Mouse (Mus musculus): ENCODE data around the gene Srms.
A peak's percentile ranks its signal among the peaks of the same experiment; 100 is the strongest.
"Not testable (repeated sequence)": the region's sequence is repeated elsewhere in the genome, so short reads cannot be mapped to it uniquely, and the experiment has no call there.

The Srms gene

DNA sequence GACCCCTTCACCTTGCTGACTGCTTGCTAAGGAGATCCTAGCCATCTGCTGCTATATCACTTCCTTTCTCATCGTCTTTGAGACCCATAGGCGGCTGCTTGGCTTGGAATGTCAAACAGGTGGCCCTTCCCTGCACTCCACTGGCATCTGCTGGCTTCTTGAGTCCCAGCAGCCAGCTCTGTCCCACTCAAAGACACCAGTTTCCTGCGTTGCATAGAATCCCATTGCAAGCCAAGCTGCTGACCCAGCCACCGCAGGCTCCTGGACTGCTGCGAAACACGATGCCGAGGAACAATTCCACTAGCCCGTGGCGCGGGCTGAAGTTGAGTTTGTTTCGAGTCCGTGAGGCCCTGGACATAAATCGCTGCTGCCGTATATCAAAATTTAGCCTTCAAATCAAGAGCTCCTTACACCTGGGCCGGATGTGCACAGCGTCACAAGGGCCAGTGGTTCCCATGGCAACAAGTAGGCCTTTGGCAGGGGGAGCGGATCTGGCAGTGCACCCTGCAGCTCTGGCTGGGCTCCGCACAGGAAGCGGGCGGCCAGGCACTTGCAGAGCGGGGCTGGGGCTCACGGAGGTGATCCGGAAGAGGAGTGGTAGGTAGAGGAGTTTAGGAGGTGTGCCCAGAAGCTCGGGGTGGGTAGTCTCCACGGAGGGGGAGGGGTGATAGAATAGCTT is 6.7 kb upstream of the Srms start, which contains the start of gene Fndc11:
Fndc11 (plus strand) TSS at position 476 of the 679 bp plus-strand sequence.
- DNase-seq (ENCODE audit: low spot score): peak; percentile 87

DNA sequence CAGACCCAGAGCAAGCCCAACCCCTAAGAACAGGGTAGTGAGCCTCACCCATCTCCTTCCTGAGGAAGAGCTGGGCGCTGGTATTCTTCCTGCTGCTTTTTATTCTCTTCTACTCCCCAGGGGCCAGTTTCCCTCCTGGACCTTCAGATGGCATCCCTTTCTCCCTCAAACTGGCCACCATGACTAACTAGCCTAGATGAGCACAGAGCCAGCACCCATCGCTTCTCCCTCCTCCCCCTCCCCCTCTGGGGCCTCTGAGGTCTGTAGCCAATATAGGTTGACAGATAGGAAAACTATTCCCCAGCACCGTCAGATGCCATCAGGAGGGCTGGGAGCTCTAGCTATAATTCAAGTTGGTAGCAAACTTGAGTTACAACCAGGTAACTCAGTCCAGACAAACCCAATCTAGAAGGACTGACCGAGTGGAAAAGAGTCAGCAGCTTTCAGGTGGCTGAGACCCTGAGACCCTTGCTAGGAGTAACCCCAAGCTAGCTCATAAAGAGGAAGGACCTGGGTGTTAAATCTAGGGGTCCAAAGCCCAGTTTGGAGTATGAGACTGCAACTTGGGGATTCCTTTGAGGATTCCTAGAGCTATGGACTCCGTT is 6.0 kb upstream of the Srms start:
- DNase-seq (ENCODE audit: low spot score): no peak

DNA sequence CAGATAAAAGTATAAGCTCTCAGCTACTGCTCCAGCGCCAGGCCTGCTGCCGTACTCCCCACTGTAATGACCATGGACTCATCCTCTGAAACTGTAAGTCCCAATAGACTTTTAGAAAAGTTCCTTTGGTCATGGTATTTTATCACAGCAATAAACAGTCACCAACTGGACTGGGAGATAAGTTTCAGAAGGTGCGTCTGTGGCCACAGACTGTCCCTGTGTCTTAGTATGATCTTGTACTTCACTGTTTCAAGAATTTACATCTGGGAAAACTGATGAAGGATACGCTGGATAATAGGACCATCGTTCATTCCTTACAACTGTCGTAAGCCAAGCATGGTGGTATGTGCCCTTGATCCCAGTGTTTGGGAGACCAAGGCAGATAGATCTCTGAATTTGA is 3.1 kb upstream of the Srms start:
- no peak for DNase-seq (ENCODE audit: low spot score)

DNA sequence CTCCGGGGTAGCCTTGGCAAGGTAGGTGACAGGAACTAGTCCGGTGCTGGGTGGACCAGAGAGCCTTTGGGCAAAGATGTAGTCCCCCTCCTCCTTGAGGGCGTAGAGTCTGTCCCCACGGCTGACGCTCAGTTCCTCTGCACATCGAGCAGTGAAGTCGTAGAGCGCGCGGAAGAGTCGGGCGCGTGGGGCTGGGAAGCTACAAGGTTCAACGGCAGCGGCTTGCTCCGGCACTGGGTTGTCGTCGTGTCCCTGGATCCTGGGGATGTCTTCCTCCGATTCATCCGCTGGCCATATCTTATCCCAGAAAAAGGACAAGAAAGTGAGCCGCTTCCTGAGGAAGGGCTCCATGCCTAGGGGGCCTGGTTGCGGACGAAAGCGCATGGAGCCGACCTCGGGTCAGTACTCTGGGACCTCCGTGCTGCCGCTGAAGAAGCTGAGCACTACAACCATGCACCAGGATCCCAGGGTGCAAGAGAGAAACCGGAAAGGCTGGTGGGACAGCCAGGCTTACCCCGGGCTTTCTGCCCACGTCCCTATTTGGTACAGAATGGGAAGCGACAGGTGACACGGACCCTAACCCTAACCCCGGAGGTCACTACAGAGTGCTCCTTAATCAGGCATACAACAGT is 480 bp downstream of the Srms start:
- DNase-seq (ENCODE audit: low spot score): peak; percentile 32

DNA sequence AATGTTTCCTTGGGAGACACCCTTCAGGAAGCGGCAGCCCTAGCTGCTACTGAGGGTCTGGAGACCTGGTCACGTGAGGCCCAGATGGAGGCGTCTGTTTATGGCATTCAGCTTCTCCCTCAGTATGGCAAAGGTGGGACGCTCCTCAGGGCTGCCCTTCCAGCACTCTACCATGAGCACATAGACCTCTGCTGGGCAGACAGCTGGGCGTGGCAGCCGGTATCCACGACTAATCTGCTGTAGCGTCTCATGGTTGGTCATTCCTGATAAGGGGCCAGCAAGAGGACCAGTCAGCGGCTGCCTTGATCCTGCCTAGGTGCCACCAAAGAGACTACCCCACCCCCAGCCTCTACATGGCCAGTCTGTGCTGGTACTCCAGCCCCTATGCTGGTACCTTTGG is 6.9 kb downstream of the Srms start:
- no peak for DNase-seq (ENCODE audit: low spot score)

DNA sequence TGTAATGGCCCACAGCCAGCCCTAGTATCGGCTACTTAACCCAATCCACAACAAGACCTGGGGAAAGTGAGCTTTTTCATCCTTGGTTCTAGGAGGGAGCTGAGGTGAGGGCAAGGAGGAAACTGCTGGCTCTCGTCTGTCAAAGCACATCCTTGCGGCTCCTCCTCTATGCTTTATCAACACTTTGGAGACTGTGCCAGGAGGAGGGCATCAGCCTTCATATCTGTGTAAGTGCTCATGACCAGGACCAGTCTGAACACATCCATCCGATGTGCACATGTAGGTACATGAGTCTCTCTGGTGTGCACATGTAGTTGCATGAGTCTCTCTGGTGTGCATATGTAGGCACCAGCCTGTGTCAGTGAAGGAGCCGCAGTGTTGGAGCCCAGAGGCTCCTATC is 7.3 kb downstream of the Srms start:
- DNase-seq (ENCODE audit: low spot score): no peak

DNA sequence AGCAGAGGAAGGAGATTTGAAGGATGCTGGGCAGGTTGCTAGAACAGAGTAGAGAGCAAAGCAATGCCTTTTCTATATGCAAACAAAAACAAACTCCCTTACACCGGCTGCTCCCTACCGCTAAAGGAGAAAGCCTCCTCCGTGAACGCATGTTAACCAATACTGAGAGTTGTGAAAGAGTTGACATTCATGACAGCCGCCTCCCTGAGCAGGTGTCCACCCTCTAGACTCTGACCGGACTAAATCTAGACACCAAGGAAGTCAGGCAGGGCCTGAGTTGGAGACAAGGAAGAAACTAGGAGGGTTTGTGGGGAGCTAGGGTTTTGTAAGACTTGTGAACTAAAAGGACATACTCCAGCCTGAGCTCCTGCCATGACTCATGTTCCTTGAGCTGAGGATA is 10.1 kb downstream of the Srms start:
- no peak for DNase-seq (ENCODE audit: low spot score)

DNA sequence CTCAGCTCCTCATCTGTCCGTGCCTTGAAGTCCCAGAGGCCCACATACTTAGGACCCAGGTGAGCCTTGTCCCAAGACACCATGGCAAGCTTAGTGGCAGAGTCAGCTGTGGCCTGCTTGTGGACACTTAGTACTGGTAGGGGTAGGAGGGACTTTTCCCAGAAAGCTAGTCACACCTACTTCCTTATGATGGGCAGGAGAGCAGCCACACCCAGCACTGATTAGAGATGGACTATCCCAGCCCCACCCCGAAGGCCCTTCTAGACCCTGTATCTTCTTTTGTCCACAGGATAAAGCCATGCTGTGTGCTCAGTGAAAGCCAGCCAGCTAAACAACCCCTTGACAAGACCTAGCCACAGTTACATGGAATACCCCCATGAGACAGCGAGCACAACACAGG is 10.6 kb downstream of the Srms start, which contains the start of gene Ptk6:
Ptk6 (minus strand) TSS at position 368 of the 400 bp plus-strand sequence.
- no peak for DNase-seq (ENCODE audit: low spot score)

DNA sequence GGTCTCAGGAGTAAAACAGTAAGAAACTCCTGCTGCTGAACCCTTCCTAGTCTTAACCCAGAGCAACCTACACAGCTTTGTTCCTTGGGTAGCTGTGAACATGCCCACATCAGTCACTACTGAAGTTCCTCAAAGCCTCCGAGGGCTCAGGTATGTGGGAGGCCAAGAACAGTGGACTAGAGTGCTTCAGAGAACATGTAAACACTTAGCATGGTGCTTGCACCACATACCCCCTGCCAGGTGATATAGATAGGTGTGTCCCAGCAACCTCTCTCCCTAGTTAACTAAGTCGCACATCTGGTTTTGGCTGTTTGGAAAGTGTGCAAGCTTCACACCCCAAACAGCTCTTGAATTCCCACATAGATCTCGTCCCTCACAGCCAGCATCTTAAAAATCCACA is 11.4 kb downstream of the Srms start:
- no peak for DNase-seq (ENCODE audit: low spot score)

DNA sequence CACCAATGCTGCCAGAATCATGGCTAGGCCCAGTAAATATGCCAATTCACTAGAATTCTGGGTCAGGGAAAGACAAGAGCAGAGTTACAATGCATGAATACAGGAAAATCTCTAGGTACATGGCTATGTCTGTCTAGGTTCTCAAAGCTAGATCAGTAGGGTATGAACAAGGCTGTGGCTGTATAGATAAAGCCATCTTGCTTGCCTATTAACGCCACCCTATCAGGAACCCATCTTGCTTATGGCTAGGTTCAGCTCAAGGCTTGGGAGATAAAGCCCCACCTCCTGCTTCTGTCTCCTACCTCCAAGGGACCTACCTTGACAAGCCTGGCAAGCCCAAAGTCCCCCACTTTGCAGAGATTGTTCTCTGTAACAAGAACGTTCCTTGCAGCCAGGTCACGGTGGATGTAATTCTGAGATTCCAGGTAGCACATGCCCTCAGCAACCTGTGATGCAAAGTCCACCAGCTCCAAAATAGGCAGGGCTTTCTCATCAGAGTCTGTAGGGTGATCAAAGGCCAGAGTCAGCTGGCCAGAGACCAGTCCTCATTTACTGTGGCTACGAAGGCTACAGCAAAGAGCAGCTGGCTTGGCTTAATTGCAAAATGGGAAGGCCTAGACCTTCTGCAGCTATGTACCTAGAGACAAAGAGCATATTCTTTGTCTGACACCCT is 16.2 kb downstream of the Srms start:
- DNase-seq (ENCODE audit: low spot score): no peak

DNA sequence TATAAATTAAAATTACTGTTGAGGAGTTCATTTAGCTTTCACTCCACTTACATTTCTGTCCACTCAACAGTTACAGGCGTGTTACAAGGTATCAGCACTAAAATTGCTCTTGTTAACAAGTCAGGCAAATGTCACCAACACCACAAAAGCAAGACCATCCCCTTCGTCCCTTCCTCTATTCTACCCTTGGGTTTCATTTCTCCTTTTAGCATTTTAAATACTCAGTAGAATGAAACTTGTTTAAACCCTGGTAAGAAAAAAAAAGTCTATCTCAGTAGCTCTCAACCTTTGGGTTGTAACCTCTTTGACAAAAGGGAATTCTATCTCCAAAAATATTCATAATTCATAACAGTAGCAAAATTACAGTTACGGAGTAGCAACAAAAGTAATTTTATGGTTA is 19.9 kb downstream of the Srms start:
- no peak for DNase-seq (ENCODE audit: low spot score)

DNA sequence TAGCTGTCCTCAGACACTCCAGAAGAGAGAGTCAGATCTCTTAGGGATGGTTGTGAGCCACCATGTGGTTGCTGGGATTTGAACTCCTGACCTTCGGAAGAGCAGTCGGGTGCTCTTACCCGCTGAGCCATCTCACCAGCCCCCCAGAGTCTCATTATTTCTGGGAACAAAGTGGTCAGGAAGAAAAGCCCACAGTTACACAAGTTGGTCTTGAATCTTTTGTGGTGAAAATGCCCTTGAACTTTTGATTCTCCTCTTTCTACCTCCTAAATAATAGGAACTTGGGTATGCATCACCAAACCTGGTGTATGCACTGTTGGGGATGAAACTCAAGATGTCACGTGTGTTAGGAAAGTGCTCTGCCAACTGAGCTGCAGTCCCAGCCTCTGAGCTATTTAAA is 21.0 kb downstream of the Srms start:
- DNase-seq (ENCODE audit: low spot score): no peak

DNA sequence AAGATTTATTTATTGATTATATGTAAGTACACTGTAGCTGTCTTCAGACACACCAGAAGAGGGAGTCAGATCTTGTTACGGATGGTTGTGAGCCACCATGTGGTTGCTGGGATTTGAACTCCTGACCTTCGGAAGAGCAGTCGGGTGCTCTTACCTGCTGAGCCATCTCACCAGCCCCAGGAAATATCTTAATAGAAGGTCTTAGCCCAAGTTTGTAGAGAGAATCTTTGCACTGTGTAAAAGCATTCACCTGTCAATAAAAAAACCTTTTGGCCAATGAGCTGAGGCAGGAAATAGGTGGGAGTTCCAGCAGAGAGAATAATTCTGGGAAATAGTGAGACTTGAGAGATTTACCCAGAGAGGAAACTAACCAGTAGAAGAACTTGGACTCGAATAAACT is 21.6 kb downstream of the Srms start:
- not testable (repeated sequence) for DNase-seq (ENCODE audit: low spot score)

DNA sequence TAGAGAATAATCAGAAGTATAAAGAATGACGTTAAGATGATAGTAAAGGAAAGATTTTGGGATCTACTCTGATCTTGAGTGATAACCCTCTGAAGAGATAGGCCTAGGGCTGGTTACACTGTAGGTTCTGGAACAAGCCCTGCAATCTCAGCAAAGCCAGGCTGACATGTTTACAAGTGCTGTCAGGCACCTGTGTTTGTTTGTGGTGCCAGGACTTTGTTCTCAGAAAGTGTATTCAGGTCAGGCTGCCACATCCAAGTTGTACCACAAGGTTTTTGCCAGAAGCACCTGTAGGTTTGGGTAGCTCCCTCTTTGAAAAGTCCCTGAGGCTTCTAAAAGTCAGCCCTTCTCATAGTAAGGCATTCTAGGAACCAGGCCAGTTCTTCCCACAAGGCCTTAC is 23.7 kb downstream of the Srms start:
- no peak for DNase-seq (ENCODE audit: low spot score)

DNA sequence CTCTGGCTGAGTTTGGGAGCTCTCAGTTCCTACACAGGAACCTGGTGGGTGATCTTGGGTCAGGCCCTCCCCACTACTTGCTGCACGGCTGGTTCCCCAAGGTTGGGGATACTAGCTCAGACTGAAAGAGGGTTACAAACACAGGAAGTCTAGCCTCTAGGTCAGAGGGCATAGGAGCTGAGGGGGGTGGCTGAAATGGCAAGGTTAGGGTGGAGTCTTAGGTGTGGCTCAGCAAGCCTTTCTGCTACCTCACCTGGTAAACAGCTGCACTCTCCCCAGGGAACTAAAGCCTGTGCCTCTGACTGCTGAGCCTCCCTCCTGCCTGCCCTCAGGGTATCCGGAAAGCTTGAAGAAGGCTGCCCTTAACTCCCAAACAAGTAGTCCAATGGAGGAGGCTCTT is 24.3 kb downstream of the Srms start:
- DNase-seq (ENCODE audit: low spot score): peak; percentile 9

DNA sequence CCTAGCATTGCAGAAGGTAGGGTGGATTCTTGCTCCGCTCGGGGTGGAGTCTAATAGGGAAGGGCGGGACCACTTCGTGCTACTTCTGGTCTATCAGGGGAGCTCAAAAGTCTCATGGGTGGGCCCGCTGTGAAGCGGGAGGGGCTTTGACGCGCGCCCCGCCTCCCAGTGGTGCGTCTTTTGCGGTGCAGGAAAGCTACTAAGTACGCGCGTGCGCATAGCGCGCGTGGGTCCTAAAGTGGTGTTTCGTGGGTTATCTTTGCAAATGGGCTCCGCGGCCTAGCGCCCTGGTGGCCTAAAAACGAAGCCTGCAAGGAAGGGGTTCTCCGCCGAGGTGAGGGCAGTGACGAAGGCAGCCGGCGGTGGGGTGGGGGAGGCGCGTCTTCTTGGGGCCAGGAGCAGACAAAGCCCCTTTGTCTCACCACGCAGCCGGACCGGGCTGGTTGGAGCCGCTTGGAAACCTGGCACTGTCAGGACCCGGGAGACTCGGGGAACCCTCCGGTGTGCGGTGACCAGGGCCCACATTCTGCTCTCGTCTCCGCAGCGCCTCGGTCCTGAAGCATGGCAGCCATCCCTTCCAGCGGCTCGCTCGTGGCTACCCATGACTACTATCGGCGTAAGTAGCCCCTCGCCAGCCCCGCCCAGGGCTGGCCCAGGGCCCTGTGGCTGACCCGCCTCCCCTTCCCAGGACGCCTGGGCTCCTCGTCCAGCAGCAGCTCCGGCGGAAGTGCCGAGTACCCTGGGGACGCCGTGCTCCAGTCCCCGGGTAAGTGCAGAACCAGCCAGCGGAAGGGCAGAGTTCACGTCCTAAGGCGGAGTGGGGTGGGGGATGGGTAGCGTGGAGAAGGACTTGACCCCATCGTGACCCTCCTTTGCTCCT is 25.6 kb downstream of the Srms start, which contains the start of gene Ppdpf:
Ppdpf (plus strand) TSS at position 127 of the 880 bp plus-strand sequence.
- DNase-seq (ENCODE audit: low spot score): peak; percentile 94

DNA sequence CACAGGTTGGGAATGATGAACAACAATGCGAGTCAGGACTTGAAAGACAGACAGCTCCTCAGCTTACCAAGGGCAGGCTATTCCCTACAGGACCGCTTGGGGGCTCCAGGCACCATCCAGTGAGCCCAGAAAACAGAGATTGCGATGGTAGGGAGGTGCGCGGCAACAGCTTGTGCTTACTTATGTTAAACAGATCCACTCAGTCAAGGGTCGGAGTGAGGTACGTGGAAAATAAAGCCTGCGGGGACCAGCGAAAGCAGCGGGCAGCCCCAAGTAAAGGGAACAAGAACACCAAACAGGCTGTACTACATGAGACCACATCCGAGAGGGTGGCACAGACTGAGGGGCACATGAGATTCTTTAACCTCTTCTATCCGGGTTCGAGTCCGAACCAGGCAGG is 26.4 kb downstream of the Srms start:
- peak; percentile 96 for DNase-seq (ENCODE audit: low spot score)

DNA sequence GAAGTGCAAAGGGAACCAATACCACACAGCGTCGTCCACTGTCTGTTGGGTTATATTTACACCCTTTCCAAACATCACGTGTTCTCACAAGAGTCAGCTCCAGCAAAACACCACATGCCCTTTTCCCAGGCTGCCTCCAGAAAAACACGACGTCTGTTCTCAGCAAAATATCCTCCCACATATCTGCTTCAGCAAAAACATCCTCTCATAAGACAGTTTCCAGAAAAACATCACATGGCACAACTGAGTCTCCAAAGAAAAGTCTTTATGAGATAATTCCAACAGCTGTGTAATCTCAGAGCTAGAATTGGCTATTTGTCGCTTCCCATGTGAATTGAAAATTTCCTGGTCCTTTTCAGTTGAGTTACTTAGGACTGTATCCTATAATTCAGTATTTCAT is 32.1 kb downstream of the Srms start:
- DNase-seq (ENCODE audit: low spot score): no peak

DNA sequence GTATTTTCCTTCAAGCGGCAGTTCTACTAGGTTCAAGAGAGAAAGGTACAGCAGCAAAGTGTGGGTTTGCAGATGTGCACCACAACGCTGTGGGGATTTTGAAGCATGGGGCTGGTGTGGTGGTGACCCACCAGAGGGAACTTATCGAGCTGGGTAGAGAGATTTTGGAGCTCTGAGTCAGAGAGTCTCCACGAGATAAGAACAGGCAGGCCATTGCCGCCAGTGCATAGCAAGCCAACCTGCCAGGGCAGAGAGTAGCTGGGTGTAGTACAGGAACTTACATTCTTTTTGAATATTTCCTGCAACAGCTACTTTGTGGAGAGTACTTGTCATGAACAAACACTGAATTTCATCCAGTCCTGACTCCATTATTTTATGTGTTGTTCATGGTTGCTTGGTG is 34.5 kb downstream of the Srms start:
- no peak for DNase-seq (ENCODE audit: low spot score)

DNA sequence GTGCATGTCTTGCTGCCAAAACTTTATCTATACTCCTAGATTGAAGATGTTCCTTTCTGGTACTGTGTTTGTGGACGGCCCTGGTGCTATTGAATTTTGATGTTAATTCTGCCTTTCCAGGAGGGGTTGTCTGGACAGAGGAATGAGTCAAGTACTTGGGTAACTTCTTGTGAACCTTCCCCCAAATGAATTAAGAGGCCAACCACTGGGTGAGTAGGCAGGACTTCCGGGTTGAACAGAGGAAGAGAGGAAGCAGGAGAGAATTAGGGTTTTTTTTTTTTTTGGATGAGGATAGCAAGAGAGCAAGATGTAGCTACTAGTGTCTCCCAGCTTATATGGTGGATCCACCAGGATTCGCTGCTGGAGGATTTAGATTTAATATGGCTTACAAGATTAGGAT is 35.0 kb downstream of the Srms start:
- no peak for DNase-seq (ENCODE audit: low spot score)

DNA sequence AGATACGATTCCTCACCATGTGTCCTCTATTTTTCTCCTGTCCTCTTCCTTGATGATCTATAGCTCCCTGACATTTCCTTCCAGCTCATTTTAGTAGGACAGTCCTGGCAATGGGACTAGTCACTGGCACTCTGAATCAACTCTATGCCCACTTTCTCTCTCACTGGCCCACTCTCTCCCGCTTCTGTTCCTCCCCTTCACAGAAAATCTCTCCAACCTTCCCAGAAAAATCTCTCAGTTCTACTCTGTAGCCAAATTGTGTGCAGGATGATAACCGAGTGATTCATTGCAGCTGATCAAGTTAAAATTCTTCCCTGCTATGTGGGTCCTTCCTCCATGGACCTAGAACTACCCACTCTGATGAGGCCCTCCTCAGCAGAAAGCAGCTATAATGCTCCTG is 38.3 kb downstream of the Srms start:
- DNase-seq (ENCODE audit: low spot score): no peak

DNA sequence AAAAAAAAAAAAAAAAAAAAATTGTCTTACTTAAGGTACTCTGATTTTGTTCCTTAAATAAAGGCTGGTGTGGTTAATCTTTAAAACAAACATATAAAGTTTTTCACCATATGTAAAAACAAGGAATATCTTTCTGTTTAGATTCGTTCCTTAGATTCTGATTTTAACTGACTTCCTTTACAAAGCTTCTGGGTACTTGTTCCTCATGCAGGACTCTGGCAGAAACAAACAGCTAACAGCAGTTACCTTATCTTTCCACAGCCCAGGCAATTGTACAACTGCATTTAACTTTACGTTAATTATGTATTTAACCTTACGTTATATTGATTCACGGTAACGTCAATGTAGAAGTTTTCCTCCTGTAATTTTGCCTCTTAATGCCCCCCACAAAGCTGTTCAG is 46.5 kb downstream of the Srms start:
- no peak for DNase-seq (ENCODE audit: low spot score)

Data from embryo, embryonic 10.5 days (tissue).